Mouse (Mus musculus): ENCODE measurements around the gene Strip2.

Strip2 gene

GRCm38 (mm10) chr6:29916530-29917382, at the start of gene Strip2:
Strip2 (plus strand) TSS chr6:29917012.
- in situ Hi-C loops (cut with MseI, MboI), result no loop called here

- in situ Hi-C loops (cut with MseI, MboI), result no loop called here
These were observed 48.4 kb upstream of the Strip2 start for GRCm38 (mm10) chr6:29868341-29868895.

- in situ Hi-C loops (cut with MseI, MboI), result no loop called here
These were observed 43.2 kb upstream of the Strip2 start for GRCm38 (mm10) chr6:29873654-29874053.

DNA sequence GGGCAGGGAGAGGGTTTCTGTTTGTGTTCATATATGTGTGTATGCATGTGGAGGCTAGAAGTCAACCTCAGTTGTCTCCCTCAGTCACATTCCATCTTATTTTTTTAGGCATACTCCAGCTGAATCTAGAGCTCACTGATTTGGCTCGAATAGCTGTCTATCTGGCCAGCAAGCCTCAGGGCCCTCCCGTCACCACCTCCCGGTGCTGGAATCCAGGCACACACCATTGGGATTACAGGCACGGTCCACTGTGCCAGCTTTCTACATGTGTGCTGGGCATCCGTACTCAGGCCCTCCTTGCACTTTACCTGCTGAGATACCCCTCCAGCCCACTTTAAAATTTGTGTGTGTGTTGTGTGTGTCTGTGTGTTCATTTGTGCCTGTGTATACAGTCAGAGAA, 41.2 kb upstream of the Strip2 start:
- in situ Hi-C loops (cut with MseI, MboI), result no loop called here

DNA sequence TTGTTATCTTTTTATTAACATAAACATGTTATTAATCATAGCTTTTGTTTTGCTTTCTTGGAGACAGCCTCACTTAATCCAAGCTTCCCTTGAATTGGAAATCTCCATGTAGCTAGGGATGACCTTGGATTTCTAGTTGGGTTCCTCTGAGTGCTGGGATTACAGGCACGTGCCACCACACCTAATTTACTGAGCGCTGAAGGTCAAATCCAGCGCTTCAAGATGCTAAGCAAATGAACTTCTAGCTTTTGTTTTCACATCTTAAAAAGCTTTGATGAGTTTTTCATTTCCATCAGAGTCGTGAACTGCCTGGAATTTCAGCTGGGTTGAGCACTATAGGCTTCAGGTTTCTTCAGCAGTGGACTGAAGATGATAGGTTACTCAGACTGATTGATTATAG, 40.0 kb upstream of the Strip2 start:
- in situ Hi-C loops (cut with MseI, MboI), result no loop called here

GRCm38 (mm10) chr6:29879579-29879978, 37.2 kb upstream of the Strip2 start:
- in situ Hi-C loops (cut with MseI, MboI), result no loop called here

DNA sequence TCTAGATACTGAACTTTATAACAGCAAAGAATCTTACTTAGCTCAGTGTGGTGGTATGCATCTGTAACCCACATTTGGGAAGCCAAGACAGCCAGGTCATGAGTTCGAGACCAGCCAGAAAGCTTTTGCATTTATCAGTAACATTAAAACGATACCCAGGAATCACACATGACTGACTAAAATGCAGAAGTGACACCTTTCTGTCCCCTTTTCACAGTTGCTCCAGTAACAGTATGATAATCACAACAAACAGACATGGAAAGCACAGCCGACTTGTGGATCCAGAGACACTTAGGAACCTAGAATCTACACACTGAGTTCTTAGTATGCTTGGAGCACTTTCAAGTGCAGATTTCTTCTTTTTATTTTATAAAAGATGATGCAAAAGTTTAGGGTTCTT, 36.0 kb upstream of the Strip2 start:
- in situ Hi-C loops (cut with MseI, MboI), result no loop called here

- in situ Hi-C loops (cut with MseI, MboI), result no loop called here
These were observed 34.9 kb upstream of the Strip2 start for GRCm38 (mm10) chr6:29881936-29882335.

GRCm38 (mm10) chr6:29882870-29883269, 33.9 kb upstream of the Strip2 start:
- in situ Hi-C loops (cut with MseI, MboI), result no loop called here

DNA sequence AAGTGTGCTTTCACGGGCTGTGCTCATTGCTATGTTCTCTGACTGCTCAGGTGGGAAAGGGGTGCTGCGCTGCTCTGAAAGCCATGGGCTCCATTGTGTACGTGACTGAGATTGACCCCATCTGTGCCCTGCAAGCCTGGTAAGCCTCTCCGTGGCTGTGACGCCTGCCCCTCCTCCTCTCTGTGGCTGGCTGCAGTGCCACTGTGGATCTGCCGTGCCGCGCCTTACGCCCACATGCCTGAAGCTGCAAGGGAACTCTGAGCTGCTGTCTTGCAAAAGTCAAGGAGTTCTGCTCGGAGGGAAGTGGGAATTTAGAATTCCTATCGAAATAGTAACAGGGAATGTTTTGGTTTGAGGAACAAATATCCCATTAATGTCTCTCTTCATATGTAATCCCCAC, 25.7 kb upstream of the Strip2 start:
- in situ Hi-C loops (cut with MseI, MboI), result no loop called here

- in situ Hi-C loops (cut with MseI, MboI), result no loop called here
These were observed 19.8 kb upstream of the Strip2 start for GRCm38 (mm10) chr6:29896976-29897375.

- in situ Hi-C loops (cut with MseI, MboI), result no loop called here
These were observed 15.4 kb upstream of the Strip2 start for GRCm38 (mm10) chr6:29901450-29901849.

GRCm38 (mm10) chr6:29902256-29902655, 14.6 kb upstream of the Strip2 start:
- in situ Hi-C loops (cut with MseI, MboI), result no loop called here

DNA sequence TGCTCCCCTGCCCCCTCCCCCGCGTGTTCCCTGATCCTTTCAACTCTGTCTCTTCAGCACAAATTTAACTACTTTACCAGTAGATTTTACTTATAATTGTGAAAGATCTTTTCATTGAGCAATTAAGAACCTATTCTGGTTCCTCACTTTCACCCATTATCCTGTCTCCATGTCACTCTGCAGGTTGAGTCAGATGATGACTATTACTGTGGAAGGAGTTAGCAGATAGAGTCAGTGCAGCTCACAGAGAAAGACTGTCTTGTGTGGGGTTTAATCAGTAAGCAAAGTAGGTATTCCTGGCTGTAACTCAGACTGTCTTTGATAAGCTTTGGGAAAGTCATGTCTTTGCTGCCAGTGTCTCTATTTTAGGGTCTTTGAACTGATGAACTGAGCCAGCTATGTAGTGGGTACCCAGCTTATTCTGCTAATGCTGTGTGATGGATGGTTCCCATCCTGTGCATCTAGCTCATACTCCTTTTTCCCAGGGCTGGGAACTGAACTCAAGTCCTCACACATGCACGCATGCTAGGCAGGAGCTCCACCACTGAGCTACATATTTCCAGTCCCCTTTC, 13.4 kb upstream of the Strip2 start:
- in situ Hi-C loops (cut with MseI, MboI), result no loop called here

GRCm38 (mm10) chr6:29904281-29904680, 12.5 kb upstream of the Strip2 start:
- in situ Hi-C loops (cut with MseI, MboI), result no loop called here

GRCm38 (mm10) chr6:29910631-29911030, 6.2 kb upstream of the Strip2 start:
- in situ Hi-C loops (cut with MseI, MboI), result no loop called here

DNA sequence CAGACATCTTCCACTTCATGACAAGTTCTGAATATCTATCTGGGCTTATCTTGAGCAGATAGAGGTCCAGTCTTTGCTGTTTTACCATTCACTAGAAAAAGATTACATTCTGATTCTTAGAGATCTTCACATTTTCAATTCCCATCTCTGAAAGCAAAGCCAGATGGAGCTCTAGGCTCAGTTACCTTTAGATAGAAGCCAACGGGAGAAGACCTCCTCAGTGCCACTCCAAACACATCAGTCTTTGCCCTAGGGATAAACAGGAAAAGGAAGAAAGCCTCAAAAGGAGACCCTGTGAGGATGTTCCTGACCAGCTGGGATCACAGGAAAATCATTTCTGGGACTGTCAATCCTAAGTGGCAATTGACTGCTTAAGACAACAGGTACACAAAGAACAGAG, 3.1 kb upstream of the Strip2 start:
- in situ Hi-C loops (cut with MseI, MboI), result no loop called here

- in situ Hi-C loops (cut with MseI, MboI), result no loop called here
These were observed 2.7 kb upstream of the Strip2 start for GRCm38 (mm10) chr6:29914136-29914535.

GRCm38 (mm10) chr6:29915836-29916235, 976 bp upstream of the Strip2 start:
- in situ Hi-C loops (cut with MseI, MboI), result no loop called here

DNA sequence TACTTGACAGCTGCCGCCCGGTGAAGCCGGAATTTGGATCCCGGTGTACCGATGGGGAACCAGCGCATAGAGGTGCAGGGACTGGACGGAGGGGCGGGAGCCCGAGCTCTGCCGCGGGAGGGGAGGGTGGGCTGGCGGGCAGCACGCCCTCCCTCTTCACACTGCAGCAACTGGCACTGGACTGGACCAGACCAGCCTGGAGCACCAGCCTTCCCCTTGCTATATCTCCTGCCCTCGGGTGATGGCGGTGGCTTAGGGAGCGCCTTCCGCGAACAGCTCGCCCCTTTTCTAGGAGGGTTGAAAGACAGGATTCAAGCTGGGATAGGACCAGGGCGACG, 540 bp downstream of the Strip2 start:
- in situ Hi-C loops (cut with MseI, MboI), result no loop called here

GRCm38 (mm10) chr6:29917947-29918346, 1.1 kb downstream of the Strip2 start:
- in situ Hi-C loops (cut with MseI, MboI), result no loop called here

- in situ Hi-C loops (cut with MseI, MboI), result no loop called here
These were observed 6.7 kb downstream of the Strip2 start for GRCm38 (mm10) chr6:29923501-29923900.

DNA sequence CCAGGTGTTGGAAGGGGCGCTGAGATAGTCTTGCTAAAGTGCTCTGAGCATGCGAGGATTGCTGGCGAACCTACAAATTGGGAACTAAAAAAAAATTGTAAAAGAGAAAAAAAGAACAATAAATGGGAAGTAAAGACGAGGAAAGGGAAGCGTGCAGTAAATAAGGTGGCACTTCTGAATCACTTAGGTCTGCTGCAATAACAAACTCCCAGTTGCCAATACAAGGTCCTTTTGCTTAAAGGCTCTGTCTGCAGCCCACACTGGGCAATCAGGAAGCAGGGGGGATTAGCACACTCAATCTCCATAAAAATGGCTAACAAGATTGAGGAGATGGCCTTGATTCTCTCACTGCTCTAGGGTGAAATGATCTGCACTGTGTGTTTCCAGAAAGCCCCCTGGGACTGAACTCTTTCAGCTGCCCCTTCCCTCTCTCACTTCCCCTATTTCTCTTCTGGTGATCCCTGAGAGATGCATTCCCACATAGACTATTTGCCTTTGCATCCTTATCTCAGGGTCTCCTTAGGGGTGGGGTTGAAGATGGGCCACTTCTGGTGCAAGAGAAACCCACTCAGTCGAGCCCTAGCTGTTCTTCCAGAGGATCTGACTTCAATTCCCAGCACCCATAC, 8.9 kb downstream of the Strip2 start:
- in situ Hi-C loops (cut with MseI, MboI), result no loop called here

Data from mouse trophoblast stem cell (cell line).